Mouse (Mus musculus): ENCODE measurements at regions not wholly inside any gene's neighbourhood (a gene's known extent, or its start where the extent isn't known, plus 50 kb on each side); places are given as distances from the start of the nearest gene placed in this dataset.

GRCm38 (mm10) chr8:7808395-7808794, 852.6 kb downstream of the Efnb2 start:
- Histone ChIP-seq H3K4me1 (ENCODE audit: control insufficient read depth in 1 of 2, insufficient read depth in 2 of 2, low read length in 2 of 2) (no peaks in the 10 kb centered on the region), H3K4me3 (ENCODE audit: control insufficient read depth in 1 of 2, insufficient read depth in 1 of 2, low read depth in 2 of 2, low read length in 2 of 2) (no peak overlapping the region), H3K36me3 (ENCODE audit: control insufficient read depth in 1 of 2, insufficient read depth in 2 of 2, low read length in 2 of 2) (no peaks in the 10 kb centered on the region), H3K9me3 (replicated peaks; ENCODE audit: insufficient read depth, low read length) (no peaks in the 10 kb centered on the region), H3K79me2 (ENCODE audit: control insufficient read depth, insufficient read depth, low read length, poor library complexity) (no peaks in the 10 kb centered on the region), H3K9ac (ENCODE audit: control insufficient read depth, low read depth, low read length, poor library complexity, severe bottlenecking) (no peak overlapping the region), H3K27ac (ENCODE audit: control insufficient read depth, low read depth, low read length) (no peak overlapping the region), H3K27me3 (ENCODE audit: control insufficient read depth in 1 of 2, insufficient read depth in 2 of 2, low read length in 2 of 2) (no peaks in the 10 kb centered on the region)
- TF ChIP-seq MAZ (IDR thresholded peaks at IDR 0.05; ENCODE audit: low read depth, low read length) (no peak), MAFK (IDR thresholded peaks at IDR 0.05; ENCODE audit: borderline replicate concordance, low read depth, low read length) (no peak), MYC (IDR thresholded peaks at IDR 0.05; ENCODE audit: low read depth, low read length) (no peak), SMC3 (IDR thresholded peaks at IDR 0.05; ENCODE audit: low read depth, low read length) (no peak), ETS1 (IDR thresholded peaks at IDR 0.05; ENCODE audit: low read depth, low read length) (no peak), TBP (IDR thresholded peaks at IDR 0.05; ENCODE audit: low read depth, low read length) (no peak), MYB (IDR thresholded peaks at IDR 0.05; ENCODE audit: low read depth, low read length) (no peak), BHLHE40 (IDR thresholded peaks at IDR 0.05; ENCODE audit: borderline replicate concordance, low read depth, low read length) (no peak), POLR2A (IDR thresholded peaks at IDR 0.05; ENCODE audit: control insufficient read depth in 1 of 2, insufficient read depth in 1 of 2, low read depth in 1 of 2, low read length in 2 of 2, poor library complexity in 1 of 2) (no peak), GABPA (IDR thresholded peaks at IDR 0.05; ENCODE audit: low read depth, low read length) (no peak), HCFC1 (IDR thresholded peaks at IDR 0.05; ENCODE audit: low read depth, low read length) (no peak), MXI1 (IDR thresholded peaks at IDR 0.05; ENCODE audit: low read depth, low read length) (no peak), POLR2AphosphoS2 (IDR thresholded peaks at IDR 0.05; ENCODE audit: low read length) (no peak), CTCF (IDR thresholded peaks at IDR 0.05 in 2 of 3, conservative IDR thresholded peaks at IDR 0.05 in 1 of 3; ENCODE audit: control insufficient read depth in 1 of 3, insufficient read depth in 1 of 3, low read depth in 2 of 3, low read length in 3 of 3, poor library complexity in 1 of 3, severe bottlenecking in 1 of 3) (no peak), POLR2AphosphoS5 (IDR thresholded peaks at IDR 0.05; ENCODE audit: borderline replicate concordance, low read depth, low read length) (no peak), ZMIZ1 (IDR thresholded peaks at IDR 0.05; ENCODE audit: low read depth, low read length) (no peak)
- no peak for DNase-seq (ENCODE audit: low read depth, low spot score)

- H3K36me3 ChIP-seq (ENCODE audit: control insufficient read depth in 1 of 2, insufficient read depth in 2 of 2, low read length in 2 of 2), result no peaks in the 10 kb centered on the region
- H3K79me2 ChIP-seq (ENCODE audit: control insufficient read depth, insufficient read depth, low read length, poor library complexity), result no peaks in the 10 kb centered on the region
- no peak for DNase-seq (ENCODE audit: low read depth, low spot score)
- H3K27ac ChIP-seq (ENCODE audit: control insufficient read depth, low read depth, low read length), result no peak overlapping the region
- no peaks in the 10 kb centered on the region for H3K9me3 ChIP-seq (replicated peaks; ENCODE audit: insufficient read depth, low read length)
- TF ChIP-seq POLR2A (IDR thresholded peaks at IDR 0.05; ENCODE audit: control insufficient read depth in 1 of 2, insufficient read depth in 1 of 2, low read depth in 1 of 2, low read length in 2 of 2, poor library complexity in 1 of 2) (no peak), NRF1 (IDR thresholded peaks at IDR 0.05; ENCODE audit: insufficient read depth, low read depth, low read length, poor library complexity, severe bottlenecking) (no peak), RCOR1 (IDR thresholded peaks at IDR 0.05; ENCODE audit: low read depth, low read length) (no peak), TCF12 (IDR thresholded peaks at IDR 0.05; ENCODE audit: low read depth, low read length) (no peak), ZC3H11A (IDR thresholded peaks at IDR 0.05; ENCODE audit: low read depth, low read length) (no peak), JUND (IDR thresholded peaks at IDR 0.05; ENCODE audit: low read depth, low read length) (no peak)
- no peaks in the 10 kb centered on the region for H3K4me1 ChIP-seq (ENCODE audit: control insufficient read depth in 1 of 2, insufficient read depth in 2 of 2, low read length in 2 of 2)
- H3K27me3 ChIP-seq (ENCODE audit: control insufficient read depth in 1 of 2, insufficient read depth in 2 of 2, low read length in 2 of 2), result no peaks in the 10 kb centered on the region
- no peak overlapping the region for H3K4me3 ChIP-seq (ENCODE audit: control insufficient read depth in 1 of 2, insufficient read depth in 1 of 2, low read depth in 2 of 2, low read length in 2 of 2)
- no peak overlapping the region for H3K9ac ChIP-seq (ENCODE audit: control insufficient read depth, low read depth, low read length, poor library complexity, severe bottlenecking)
These were observed 861.8 kb downstream of the Efnb2 start for GRCm38 (mm10) chr8:7799221-7799620.
